Mouse (Mus musculus) limb, embryonic 14.5 days (tissue): Measurements from ENCODE around the gene Chst3. TPM values are rescaled to one million over a fixed set of nuclear protein-coding genes. Genes with fewer than 3 reads are reported as not detected.
A peak's percentile ranks its signal among the peaks of the same experiment; 100 is the strongest.
"Not testable (repeated sequence)": the region's sequence is repeated elsewhere in the genome, so short reads cannot be mapped to it uniquely, and the experiment has no call there.

Experiments
- ATAC-seq: fragments of 200-750 bp; cut with Nextera tagmentation; 2 replicates; pipeline ENCODE4 v1.8.0; 2017; ENCODE audit warnings: low read depth, moderate number of reproducible peaks, moderate TSS enrichment; ENCODE audit not compliant: low FRiP score
- DNase-seq: peaks from one replicate; pipeline ENCODE4 v3.0.0-alpha.2; 2015; ENCODE audit warnings: low spot score
- H3K27ac ChIP-seq: fragments of 300-500 bp; sonication (generic); replicated peaks from 2 replicates; pipeline ENCODE4 v1.5.1; 2014; ENCODE audit warnings: low read depth, mild to moderate bottlenecking, low read length, moderate library complexity, mixed read lengths
- H3K27me3 ChIP-seq: fragments of 300-500 bp; sonication (generic); 2 replicates; pipeline ENCODE4 v1.6.1; 2014; ENCODE audit warnings: low read length, mixed read lengths; ENCODE audit not compliant: control insufficient read depth, insufficient read depth
- H3K36me3 ChIP-seq: fragments of 300-500 bp; sonication (generic); 2 replicates; pipeline ENCODE4 v1.6.1; 2014; ENCODE audit warnings: mild to moderate bottlenecking, low read length, moderate library complexity, mixed read lengths; ENCODE audit not compliant: control insufficient read depth, insufficient read depth
- H3K4me1 ChIP-seq: fragments of 300-500 bp; sonication (generic); 2 replicates; pipeline ENCODE4 v1.6.1; 2014; ENCODE audit warnings: antibody characterized with exemption, low read length, mixed read lengths; ENCODE audit not compliant: control insufficient read depth, insufficient read depth
- H3K4me2 ChIP-seq: fragments of 300-500 bp; sonication (generic); replicated peaks from 2 replicates; pipeline ENCODE4 v1.6.1; 2014; ENCODE audit warnings: low read depth, mild to moderate bottlenecking, low read length, moderate library complexity; ENCODE audit not compliant: severe bottlenecking
- H3K4me3 ChIP-seq: fragments of 300-500 bp; sonication (generic); replicated peaks from 2 replicates; pipeline ENCODE4 v1.5.1; 2014; ENCODE audit warnings: low read length
- H3K9ac ChIP-seq: fragments of 300-500 bp; sonication (generic); 2 replicates; pipeline ENCODE4 v1.6.1; 2014; ENCODE audit warnings: mild to moderate bottlenecking, low read depth, low read length, moderate library complexity; ENCODE audit not compliant: severe bottlenecking
- H3K9me3 ChIP-seq: fragments of 300-500 bp; sonication (generic); 2 replicates; pipeline ENCODE4 v1.6.1; 2016; ENCODE audit warnings: low read length; ENCODE audit not compliant: control insufficient read depth
- POLR2A ChIP-seq: fragments of 200-500 bp; IDR thresholded peaks from 2 replicates; pipeline ENCODE4 v1.8.0; 2012; ENCODE audit warnings: inconsistent platforms, mild to moderate bottlenecking, moderate library complexity, borderline replicate concordance; ENCODE audit not compliant: insufficient read depth, insufficient read length; ENCODE audit errors: extremely low read depth
- WGBS: fragments of 180-500 bp; shearing (Covaris S2); extraction: QIAGEN DNeasy Blood & Tissue Kit; methylation state at CpG from one replicate; pipeline ENCODE4 v1.1.7; 2014; 5-methylcytosine and 5-hydroxymethylcytosine counted together
- polyA plus RNA-seq, 2 experiments: library from polyadenylated mRNA; depleted of rRNA in 1 of 2; stranded (reverse) in 1 of 2; unstranded in 1 of 2; fragments of >200 nt; fragmentation: Nextera tagmentation in 1 of 2; extraction: Ambion mirVana in 1 of 2; gene quantifications; 2 replicates each; pipeline versions ENCODE4 v1.2.1 to v1.2.3; 2012 to 2014

The Chst3 gene
- polyA plus RNA-seq, 2 experiments = 2.0 to 7.7 TPM

DNA sequence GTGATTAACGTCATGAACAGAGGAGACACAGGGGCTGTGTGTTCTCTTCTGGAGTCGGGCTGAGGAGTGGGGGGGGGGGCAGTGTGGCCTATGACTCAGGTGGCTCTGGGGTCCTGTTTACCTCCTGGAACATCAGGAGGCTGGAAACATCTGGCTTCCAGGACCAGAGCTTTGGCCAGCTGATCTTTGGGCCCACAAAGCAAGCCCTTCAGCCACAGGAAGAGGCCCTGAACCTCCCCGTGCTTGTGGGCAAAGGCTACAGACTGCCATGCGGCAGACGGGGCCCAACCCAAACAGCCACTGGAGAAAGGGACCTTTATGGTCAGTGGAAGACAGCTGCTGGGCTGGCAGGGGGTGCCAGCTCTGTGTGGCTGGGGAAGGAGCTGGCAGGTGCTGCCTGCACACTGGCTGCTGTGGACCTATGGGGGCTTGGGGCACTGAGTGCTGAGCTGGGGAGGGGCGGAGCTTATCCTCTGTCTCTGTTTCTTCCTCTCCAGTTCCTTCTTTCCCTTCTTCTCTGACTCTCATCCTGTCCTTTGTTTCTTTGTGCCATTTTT is 67.9 kb downstream of the Chst3 start:
- WGBS = 61% methylated on average over 6 of the region's 6 CpGs
- no peaks in the 10 kb centered on the region for H3K36me3 ChIP-seq
- H3K9me3 ChIP-seq = no peaks in the 10 kb centered on the region
- H3K4me2 ChIP-seq = no peak overlapping the region
- no peak for ATAC-seq
- no peaks in the 10 kb centered on the region for H3K27me3 ChIP-seq
- H3K4me1 ChIP-seq = no peaks in the 10 kb centered on the region
- DNase-seq = peak; percentile 19
- TF ChIP-seq POLR2A = no peak
- H3K27ac ChIP-seq = no peak overlapping the region
- H3K9ac ChIP-seq = no peak overlapping the region
- H3K4me3 ChIP-seq = no peak overlapping the region

- Histone ChIP-seq H3K9me3 (no peaks in the 10 kb centered on the region), H3K9ac (no peak overlapping the region), H3K4me2 (no peak overlapping the region), H3K27me3 (no peaks in the 10 kb centered on the region), H3K4me1 (no peaks in the 10 kb centered on the region), H3K4me3 (no peak overlapping the region), H3K36me3 (no peaks in the 10 kb centered on the region), H3K27ac (no peak overlapping the region)
- no peak for TF ChIP-seq POLR2A
- 3% methylated on average over 5 of the region's 5 CpGs for WGBS
- ATAC-seq = peak; percentile 71; the same call in 1 of the 2 replicates
- DNase-seq = peak; percentile 87
Observed at GRCm38 (mm10) chr10:60148087-60148486, 71.0 kb downstream of the Chst3 start.

DNA sequence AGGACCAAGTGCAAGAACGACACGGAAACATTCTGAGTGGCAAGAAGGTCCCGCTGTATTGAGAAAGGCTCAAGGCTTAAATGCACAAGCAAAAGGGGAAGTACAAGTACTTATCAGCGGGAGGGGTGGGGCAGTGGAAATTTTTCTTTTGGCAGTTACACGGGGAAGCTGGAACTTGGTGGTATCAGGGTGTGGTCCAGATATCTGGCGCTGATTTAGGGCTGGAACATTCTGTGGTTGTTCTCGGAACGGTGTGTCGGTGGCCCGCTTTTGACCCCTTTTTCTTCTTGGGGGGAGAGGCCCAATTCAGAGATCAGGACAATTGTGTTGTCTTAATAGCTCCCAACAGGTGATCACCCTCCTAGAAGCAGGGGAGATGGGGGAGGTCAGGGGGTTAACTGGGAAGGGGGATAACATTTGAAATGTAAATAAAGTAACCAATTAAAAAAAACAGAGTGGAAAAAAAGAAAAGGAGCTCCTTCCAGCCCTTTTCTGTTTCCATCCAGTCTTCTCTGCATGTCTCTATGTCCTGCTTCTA is 71.5 kb downstream of the Chst3 start:
- WGBS = 77% methylated on average over 10 of the region's 10 CpGs
- H3K27ac ChIP-seq, H3K4me2 ChIP-seq, H3K9me3 ChIP-seq, ATAC-seq, H3K9ac ChIP-seq, DNase-seq, H3K4me3 ChIP-seq, H3K4me1 ChIP-seq, H3K27me3 ChIP-seq, H3K36me3 ChIP-seq: not testable (repeated sequence)

DNA sequence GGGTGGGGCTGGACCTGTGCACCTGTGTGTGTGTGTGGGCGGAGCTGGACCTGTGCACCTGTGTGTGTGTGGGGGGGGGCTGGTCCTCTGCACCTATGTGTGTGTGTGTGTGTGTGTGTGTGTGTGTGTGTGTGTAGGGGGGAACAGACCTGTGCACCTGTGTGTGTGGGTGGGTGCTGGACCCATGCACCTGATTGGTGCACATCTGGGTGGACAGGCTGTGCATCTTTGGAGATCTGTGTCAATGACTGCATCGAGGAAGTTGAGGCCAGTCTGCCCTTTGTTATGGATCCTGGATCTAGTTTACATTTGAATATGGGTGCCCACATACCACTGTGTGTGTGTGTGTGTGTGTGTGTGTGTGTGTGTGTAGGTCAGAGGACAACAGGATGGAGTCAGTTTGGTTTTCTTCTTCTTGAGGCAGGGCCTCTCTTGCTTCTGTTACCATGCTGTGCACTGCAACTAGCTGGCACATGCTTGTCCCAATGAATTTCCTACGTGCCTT is 77.4 kb downstream of the Chst3 start:
- DNase-seq = no peak
- 90% methylated on average over 2 of the region's 3 CpGs for WGBS

GRCm38 (mm10) chr10:60140751-60141150 is 78.3 kb downstream of the Chst3 start:
- TF ChIP-seq POLR2A = no peak
- Histone ChIP-seq H3K9me3 (no peaks in the 10 kb centered on the region), H3K36me3 (no peaks in the 10 kb centered on the region), H3K27ac (no peak overlapping the region), H3K4me2 (no peak overlapping the region), H3K27me3 (no peaks in the 10 kb centered on the region), H3K9ac (no peak overlapping the region), H3K4me1 (no peaks in the 10 kb centered on the region), H3K4me3 (no peak overlapping the region)
- ATAC-seq (no peak), DNase-seq (no peak)
- WGBS = 77% methylated on average over 4 of the region's 4 CpGs

More for the DNA sequence above, 77.4 kb downstream of the Chst3 start:
- H3K9me3 ChIP-seq = no peaks in the 10 kb centered on the region
- TF ChIP-seq POLR2A = no peak
- no peak overlapping the region for H3K4me3 ChIP-seq
- H3K4me2 ChIP-seq = no peak overlapping the region
- H3K4me1 ChIP-seq = no peaks in the 10 kb centered on the region
- no peak for ATAC-seq
- H3K27ac ChIP-seq = no peak overlapping the region
- no peak overlapping the region for H3K9ac ChIP-seq
- H3K27me3 ChIP-seq = no peaks in the 10 kb centered on the region
- H3K36me3 ChIP-seq = no peaks in the 10 kb centered on the region
